9 mouse cellular contexts compared by ENCODE assay signal in the genomic region with DNA sequence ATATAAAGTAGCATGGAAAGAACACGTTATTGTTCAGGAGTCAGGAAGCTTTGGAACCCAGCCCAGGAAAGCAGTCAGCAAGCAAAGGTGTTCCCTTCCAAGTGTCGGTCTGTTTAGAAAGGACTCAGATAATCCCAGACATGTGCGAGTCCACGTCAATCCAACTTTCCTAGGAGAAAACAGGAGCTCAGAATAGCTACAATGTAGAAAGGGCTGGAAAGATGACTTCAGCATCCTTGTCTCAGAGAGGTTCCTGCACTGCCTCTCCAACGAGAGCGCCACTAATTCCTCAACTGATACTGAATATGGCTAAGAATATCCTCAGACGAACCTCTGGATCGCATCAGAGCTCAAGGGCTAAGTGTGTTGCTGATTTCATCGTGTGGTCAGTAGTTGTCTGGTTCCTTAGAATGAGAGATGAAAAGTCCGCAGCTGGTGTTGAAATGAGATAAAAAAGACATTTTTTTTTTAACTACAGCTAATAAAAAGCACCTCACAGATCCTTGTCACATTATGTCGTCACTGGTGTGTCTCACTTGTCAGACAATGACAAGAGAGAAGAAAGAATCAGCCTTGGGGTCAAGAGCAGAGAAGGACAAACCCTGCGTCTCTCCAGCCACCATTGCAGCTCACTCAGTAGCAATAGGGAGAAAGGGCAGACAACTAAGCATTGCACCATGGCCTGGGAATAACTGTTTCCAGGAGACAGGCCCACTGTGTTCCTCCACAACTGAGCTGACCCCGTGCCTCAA. TPM values are rescaled to one million over a fixed set of nuclear protein-coding genes. Genes with fewer than 3 reads are reported as not detected.
DNase-seq lines count a peak whose midpoint lies in the region; ATAC-seq lines count a peak whose summit lies in the region.
"Had no signal": no experiment of that assay in that cellular context is flagged by ENCODE, and none has a peak within 500 bp of the region (broad histone marks: within the 10 kb centered on the region; RNA-seq: fewer than 3 reads in every experiment).

No protein-coding gene starts in this region.

- DNase-seq in adrenal gland, postnatal 14 days: peak; percentile 15
- DNase-seq in adrenal gland, adult 18-20 months (ENCODE audit: low spot score in 2 of 2): no peak
- DNase-seq in kidney, postnatal 25 days: peak; percentile 74 to 75
- no peak for DNase-seq in kidney, adult 18-20 months
- peak; percentile 81 for DNase-seq in lung, postnatal 36 days
- no peak for DNase-seq in Muller cell, postnatal 12 days (ENCODE audit: inconsistent ontology term)
- DNase-seq in thymus, postnatal 36 days: no peak

- 19% methylated on average over 13 of the region's 13 CpGs for WGBS in heart, embryonic 15.5 days

- peak overlapping the region; percentile 77 for H3K27ac ChIP-seq in heart, embryonic 15.5 days

- peaks cover 44% of the 10 kb centered on the region for H3K4me1 ChIP-seq in heart, embryonic 15.5 days (replicated peaks)

- peak; percentile 72 for ATAC-seq in heart, embryonic 15.5 days (replicated peaks; ENCODE audit: insufficient number of reproducible peaks, insufficient read depth, low FRiP score, low read depth)

- H3K4me2 ChIP-seq in heart, embryonic 15.5 days: peak overlapping the region; percentile 38

- H3K4me3 ChIP-seq in heart, embryonic 15.5 days: 0 out of 2 replicates have a peak overlapping the region, but pooled peaks have one; percentile 3
- H3K4me3 ChIP-seq: left cerebral cortex, adult 2 months had no signal

- H3K9ac ChIP-seq in heart, embryonic 15.5 days: no peak overlapping the region

- no peaks in the 10 kb centered on the region for H3K27me3 ChIP-seq in heart, embryonic 15.5 days

- no peaks in the 10 kb centered on the region for H3K36me3 ChIP-seq in heart, embryonic 15.5 days

- no peaks in the 10 kb centered on the region for H3K9me3 ChIP-seq in heart, embryonic 15.5 days (replicated peaks)

RNA-seq across cellular contexts. Expression of a gene that starts 47.5 kb away (rescaled TPM):
- total RNA-seq in adrenal gland, postnatal 14 days (2021): 14.6 and 17.3 TPM in 2 replicates
- 10 to 100 TPM; 14.0 to 14.2 TPM for total RNA-seq in adrenal gland, adult 18-20 months (2021)
- polyA plus RNA-seq in heart, embryonic 15.5 days (2015; fragmentation: Nextera tagmentation; extraction: Ambion mirVana): 10.9 and 12.6 TPM in 2 replicates

Comparison
In these comparisons a context has a peak if more than half of its experiments do, and no peak if none do; other contexts are left out.
1. DNase-seq: peak in adrenal gland, postnatal 14 days (single experiment), kidney, postnatal 25 days (2 of 2) and lung, postnatal 36 days (single experiment); none in adrenal gland, adult 18-20 months (0 of 2), kidney, adult 18-20 months (single experiment), Muller cell, postnatal 12 days (single experiment) and thymus, postnatal 36 days (0 of 2).